ENCODE assay signal across 8 mouse cellular contexts in genomic region chr12:80885301-80886288, GRCm38 (mm10). TPM values are rescaled to one million over a fixed set of nuclear protein-coding genes. Genes with fewer than 3 reads are reported as not detected.
A peak's percentile ranks its signal among the peaks of the same experiment; 100 is the strongest.
DNase-seq lines count a peak whose midpoint lies in the region; ATAC-seq lines count a peak whose summit lies in the region.

No protein-coding gene starts in this region.

- ATAC-seq in intestine, embryonic 16.5 days = peak; percentile 65
- peak; percentile 54 for ATAC-seq in liver, embryonic 16.5 days (ENCODE audit: low read depth)

- H3K27me3 ChIP-seq in intestine, embryonic 16.5 days (replicated peaks; ENCODE audit: control insufficient read depth, insufficient read depth, low read length) = no peaks in the 10 kb centered on the region
- no peaks in the 10 kb centered on the region for H3K27me3 ChIP-seq in liver, embryonic 16.5 days (ENCODE audit: control insufficient read depth, insufficient read depth, low read depth, low read length)
- no peaks in the 10 kb centered on the region for H3K27me3 ChIP-seq in splenic B cell, adult 2 months (ENCODE audit: control insufficient read depth, insufficient read depth, low read length, poor library complexity, severe bottlenecking)

- 30% methylated on average over 15 of the region's 15 CpGs for WGBS in intestine, embryonic 16.5 days
- 19% methylated on average over 15 of the region's 15 CpGs for WGBS in liver, embryonic 16.5 days (ENCODE audit: insufficient replicate concordance)

- H3K9me3 ChIP-seq in intestine, embryonic 16.5 days (ENCODE audit: control insufficient read depth, low read length) = no peaks in the 10 kb centered on the region
- peaks cover 3% of the 10 kb centered on the region; the same call in 1 of the 2 replicates for H3K9me3 ChIP-seq in liver, embryonic 16.5 days (replicated peaks; ENCODE audit: control insufficient read depth, low read length)

- intact Hi-C loops in gastrocnemius, postnatal 14 days (cut with DNase I; ENCODE audit: low total_unique reads) = no loop called here

- no peaks in the 10 kb centered on the region for H3K36me3 ChIP-seq in intestine, embryonic 16.5 days (ENCODE audit: control insufficient read depth, insufficient read depth, low read length)
- H3K36me3 ChIP-seq in liver, embryonic 16.5 days (ENCODE audit: control insufficient read depth, insufficient read depth) = no peaks in the 10 kb centered on the region
- H3K36me3 ChIP-seq in splenic B cell, adult 2 months (ENCODE audit: control insufficient read depth, insufficient read depth, low read length, poor library complexity, severe bottlenecking) = no peaks in the 10 kb centered on the region; the same call in 1 of the 2 replicates

- no peak overlapping the region for H3K9ac ChIP-seq in intestine, embryonic 16.5 days (ENCODE audit: low read depth, low read length)
- no peak overlapping the region for H3K9ac ChIP-seq in liver, embryonic 16.5 days (ENCODE audit: low read depth, low read length)

- peak overlapping the region; percentile 8; the same call in 1 of the 2 replicates for H3K4me2 ChIP-seq in intestine, embryonic 16.5 days (ENCODE audit: low read depth, low read length)
- H3K4me2 ChIP-seq in liver, embryonic 16.5 days (ENCODE audit: low read depth, low read length) = peak overlapping the region; percentile 33

- H3K27ac ChIP-seq in intestine, embryonic 16.5 days (ENCODE audit: low read length) = peak overlapping the region; percentile 11; the same call in 1 of the 2 replicates
- H3K27ac ChIP-seq in liver, embryonic 16.5 days (ENCODE audit: low read length) = no peak overlapping the region

- DNase-seq in 416B (ENCODE audit: low read depth) (peak; percentile 63), adipocyte (ENCODE audit: low spot score) (peak; percentile 77)
- peak; percentile 65 for DNase-seq in gastrocnemius, postnatal 14 days
- peak; percentile 33 for DNase-seq in splenic B cell, adult 2 months (ENCODE audit: low read depth, low spot score)
- DNase-seq in left cerebral cortex, adult 11 months (ENCODE audit: low spot score) = no peak
- no peak for DNase-seq in right cerebral cortex, adult 2 months (ENCODE audit: low spot score in 2 of 2)

- H3K4me3 ChIP-seq in intestine, embryonic 16.5 days (ENCODE audit: low read length) = no peak overlapping the region
- peak overlapping the region; percentile 21 for H3K4me3 ChIP-seq in liver, embryonic 16.5 days (ENCODE audit: low read depth, low read length)

- H3K4me1 ChIP-seq in intestine, embryonic 16.5 days (ENCODE audit: control insufficient read depth, insufficient read depth, low read length) = peaks cover 14% of the 10 kb centered on the region; the same call in 1 of the 2 replicates
- H3K4me1 ChIP-seq in liver, embryonic 16.5 days (ENCODE audit: control insufficient read depth, low read depth, low read length) = peaks cover 11% of the 10 kb centered on the region

RNA-seq across cellular contexts. Expression of gene Srsf5, which starts 59.7 kb away (rescaled TPM):
- total RNA-seq in gastrocnemius, postnatal 14 days (2021) = 100 to 1,000 TPM in 1 of 2 experiments, 10 to 100 TPM in 1; 96.9 to 112 TPM
- polyA plus RNA-seq in intestine, embryonic 16.5 days (2015; fragmentation: Nextera tagmentation; extraction: Ambion mirVana) = 466 and 492 TPM in 2 replicates
- 273 and 294 TPM in 2 replicates for polyA plus RNA-seq in liver, embryonic 16.5 days (2015; fragmentation: Nextera tagmentation; extraction: Ambion mirVana)

Comparison
In these comparisons a context has a peak if more than half of its experiments do, and no peak if none do; other contexts are left out.
1. DNase-seq: peak in 416B (single experiment), adipocyte (single experiment), gastrocnemius, postnatal 14 days (single experiment) and splenic B cell, adult 2 months (single experiment); none in left cerebral cortex, adult 11 months (single experiment) and right cerebral cortex, adult 2 months (0 of 2).